Mouse (Mus musculus) lung, postnatal 0 days (tissue): Measurements from ENCODE around the gene Wdfy1. TPM values are rescaled to one million over a fixed set of nuclear protein-coding genes. Genes with fewer than 3 reads are reported as not detected.

ENCODE experiments used
- ATAC-seq: fragments of 200-750 bp; cut with Nextera tagmentation; 2 replicates; pipeline ENCODE4 v1.8.0; 2017; ENCODE audit warnings: moderate library complexity
- DNase-seq: peaks from one replicate; pipeline ENCODE4 v3.0.0-alpha.2; 2016; ENCODE audit warnings: low spot score
- H3K27ac ChIP-seq: fragments of 300-500 bp; sonication (generic); 2 replicates; pipeline ENCODE4 v1.5.1; 2014; ENCODE audit warnings: antibody characterized with exemption, mild to moderate bottlenecking, low read length, mixed read lengths
- H3K27me3 ChIP-seq: fragments of 300-500 bp; sonication (generic); replicated peaks from 2 replicates; pipeline ENCODE4 v1.6.1; 2014; ENCODE audit warnings: low read length, mixed read lengths; ENCODE audit not compliant: insufficient read depth
- H3K36me3 ChIP-seq: fragments of 300-500 bp; sonication (generic); 2 replicates; pipeline ENCODE4 v1.6.1; 2014; ENCODE audit warnings: low read length, mixed read lengths; ENCODE audit not compliant: insufficient read depth
- H3K4me1 ChIP-seq: fragments of 300-500 bp; sonication (generic); 2 replicates; pipeline ENCODE4 v1.6.1; 2014; ENCODE audit warnings: antibody characterized with exemption, low read depth, low read length, mixed read lengths; ENCODE audit not compliant: insufficient read depth
- H3K4me2 ChIP-seq: fragments of 300-500 bp; sonication (generic); replicated peaks from 2 replicates; pipeline ENCODE4 v1.6.1; 2014; ENCODE audit warnings: low read depth, mild to moderate bottlenecking, low read length, moderate library complexity, mixed read lengths
- H3K4me3 ChIP-seq: fragments of 300-500 bp; sonication (generic); 2 replicates; pipeline ENCODE4 v1.5.1; 2014; ENCODE audit warnings: low read depth, low read length
- H3K9ac ChIP-seq: fragments of 300-500 bp; sonication (generic); replicated peaks from 2 replicates; pipeline ENCODE4 v1.6.1; 2014; ENCODE audit warnings: low read depth, mild to moderate bottlenecking
- H3K9me3 ChIP-seq: fragments of 300-500 bp; sonication (generic); 2 replicates; pipeline ENCODE4 v1.6.1; 2016; ENCODE audit warnings: low read length, mixed read lengths
- CTCF ChIP-seq: IDR thresholded peaks from 2 replicates; pipeline ENCODE4 v1.5.1; 2016; ENCODE audit warnings: antibody characterized with exemption, mild to moderate bottlenecking
- EP300 ChIP-seq: IDR thresholded peaks from 2 replicates; pipeline ENCODE4 v1.6.1; 2016; ENCODE audit warnings: antibody characterized with exemption, mild to moderate bottlenecking, control low read depth
- WGBS: fragments of 180-500 bp; shearing (Covaris S2); extraction: QIAGEN DNeasy Blood & Tissue Kit; methylation state at CpG from one replicate; pipeline ENCODE4 v1.1.7; 2014; 5-methylcytosine and 5-hydroxymethylcytosine counted together
- polyA plus RNA-seq: library from polyadenylated mRNA; unstranded; fragments of >200 nt; fragmentation: Nextera tagmentation; extraction: Ambion mirVana; gene quantifications from 2 replicates; pipeline ENCODE4 v1.2.1, GENCODE M21; 2015

The Wdfy1 gene
- polyA plus RNA-seq, 1 experiment from 2014 or later: 63.1 TPM

DNA sequence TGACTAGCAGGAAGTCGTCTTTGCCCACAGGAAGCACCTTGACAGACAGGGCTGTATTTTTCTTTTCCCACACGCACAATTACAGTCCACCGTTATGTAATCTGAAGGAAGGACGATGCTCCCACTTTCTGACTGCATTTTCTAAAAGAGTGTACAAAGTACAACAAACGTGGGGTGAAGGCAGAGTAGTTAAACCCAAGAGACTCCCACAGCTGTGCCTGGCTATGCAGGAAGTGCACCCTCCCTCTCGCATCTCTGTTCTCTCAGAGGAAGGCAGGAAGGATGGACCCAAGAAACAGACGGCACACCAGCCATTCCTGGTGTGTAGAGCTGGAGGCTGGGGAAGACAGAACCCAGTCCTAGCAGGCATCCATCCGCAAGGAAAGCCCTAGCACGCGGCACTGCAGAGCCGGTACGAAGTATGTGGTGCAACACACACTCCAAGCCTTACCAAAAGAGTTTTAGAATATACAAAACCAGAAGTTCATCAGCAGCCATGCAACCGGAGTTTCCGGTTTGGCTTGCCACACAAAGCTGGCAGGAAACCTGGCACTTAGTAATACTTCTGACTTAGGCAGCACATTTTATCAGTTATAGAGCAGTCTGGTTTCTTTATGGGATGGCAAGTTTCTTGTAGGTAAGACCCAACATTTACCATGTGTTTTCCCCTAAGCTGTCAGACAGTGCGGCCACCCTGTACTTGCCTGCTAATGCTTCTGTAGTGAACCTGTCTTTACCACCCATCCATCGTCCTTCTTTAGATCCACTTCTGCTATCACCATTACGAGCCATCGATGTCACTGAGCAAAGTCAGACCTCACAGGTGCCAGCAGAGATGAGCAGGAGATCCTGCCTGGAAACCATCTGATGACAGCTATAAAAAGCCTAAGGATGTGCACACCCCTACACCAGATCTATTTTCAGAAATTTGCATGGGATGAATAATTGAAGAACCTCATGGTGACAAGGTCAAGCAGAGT is 64.5 kb downstream of the Wdfy1 start:
- H3K36me3 ChIP-seq: peaks cover 12% of the 10 kb centered on the region
- no peak for TF ChIP-seq EP300
- TF ChIP-seq CTCF: no peak
- ATAC-seq (peak; percentile 39), DNase-seq (peak; percentile 58)
- H3K4me3 ChIP-seq: no peak overlapping the region
- no peak overlapping the region for H3K9ac ChIP-seq
- H3K4me2 ChIP-seq: peak overlapping the region; percentile 14; the same call in 1 of the 2 replicates
- H3K4me1 ChIP-seq: no peaks in the 10 kb centered on the region; the same call in 1 of the 2 replicates
- H3K9me3 ChIP-seq: no peaks in the 10 kb centered on the region
- no peaks in the 10 kb centered on the region for H3K27me3 ChIP-seq
- H3K27ac ChIP-seq: peak overlapping the region; percentile 26; the same call in 1 of the 2 replicates
- WGBS: 49% methylated on average over 18 of the region's 18 CpGs

GRCm38 (mm10) chr1:79710678-79711077 is 65.3 kb downstream of the Wdfy1 start:
- Histone ChIP-seq H3K4me1 (no peaks in the 10 kb centered on the region; the same call in 1 of the 2 replicates), H3K9ac (no peak overlapping the region), H3K27me3 (no peaks in the 10 kb centered on the region), H3K4me2 (no peak overlapping the region), H3K9me3 (no peaks in the 10 kb centered on the region), H3K27ac (peak overlapping the region; percentile 26; the same call in 1 of the 2 replicates), H3K4me3 (no peak overlapping the region), H3K36me3 (peaks cover 19% of the 10 kb centered on the region)
- ATAC-seq (no peak), DNase-seq (no peak)
- TF ChIP-seq EP300 (no peak), CTCF (no peak)
- 40% methylated on average over 4 of the region's 4 CpGs for WGBS

DNA sequence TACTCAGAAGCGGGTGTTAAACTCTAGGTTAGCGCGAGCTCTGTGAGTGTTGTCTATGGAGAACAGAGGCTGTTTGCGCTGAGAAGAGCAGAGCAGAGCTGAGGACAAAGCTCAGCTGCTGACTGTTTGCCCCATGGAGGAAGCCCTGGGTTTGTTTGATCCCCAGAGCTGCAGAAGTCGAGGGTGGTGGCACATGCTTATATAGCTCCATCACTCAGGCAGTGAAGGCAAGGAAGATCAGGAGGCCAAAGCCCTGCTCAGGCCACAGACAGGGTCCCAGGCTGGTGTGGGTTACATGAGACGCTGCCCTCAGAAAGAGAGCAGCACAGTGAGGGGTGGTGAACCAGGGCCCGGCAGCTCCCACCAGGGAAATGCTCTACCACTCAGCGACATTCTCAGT is 65.7 kb downstream of the Wdfy1 start:
- TF ChIP-seq EP300 (no peak), CTCF (no peak)
- Histone ChIP-seq H3K27me3 (no peaks in the 10 kb centered on the region), H3K4me3 (no peak overlapping the region), H3K4me1 (no peaks in the 10 kb centered on the region; the same call in 1 of the 2 replicates), H3K9me3 (no peaks in the 10 kb centered on the region), H3K9ac (no peak overlapping the region), H3K36me3 (peaks cover 21% of the 10 kb centered on the region), H3K27ac (no peak overlapping the region), H3K4me2 (no peak overlapping the region)
- ATAC-seq: no peak
- no peak for DNase-seq
- 80% methylated on average over 8 of the region's 8 CpGs for WGBS

- no peaks in the 10 kb centered on the region; the same call in 1 of the 2 replicates for H3K4me1 ChIP-seq
- H3K9ac ChIP-seq: no peak overlapping the region
- H3K4me2 ChIP-seq: no peak overlapping the region
- ATAC-seq: no peak
- no peaks in the 10 kb centered on the region for H3K9me3 ChIP-seq
- no peak overlapping the region for H3K27ac ChIP-seq
- H3K4me3 ChIP-seq: no peak overlapping the region
- DNase-seq: no peak
- TF ChIP-seq CTCF: no peak
- TF ChIP-seq EP300: no peak
- WGBS: 79% methylated on average over 9 of the region's 9 CpGs
- H3K27me3 ChIP-seq: no peaks in the 10 kb centered on the region
- H3K36me3 ChIP-seq: peaks cover 19% of the 10 kb centered on the region
These were observed 68.6 kb downstream of the Wdfy1 start for GRCm38 (mm10) chr1:79707383-79707782.

- no peak for DNase-seq
- no peaks in the 10 kb centered on the region; the same call in 1 of the 2 replicates for H3K4me1 ChIP-seq
- no peaks in the 10 kb centered on the region for H3K27me3 ChIP-seq
- WGBS: 73% methylated on average over 3 of the region's 3 CpGs
- H3K4me2 ChIP-seq: no peak overlapping the region
- no peak overlapping the region for H3K27ac ChIP-seq
- no peaks in the 10 kb centered on the region for H3K9me3 ChIP-seq
- H3K4me3 ChIP-seq: no peak overlapping the region
- no peak for ATAC-seq
- TF ChIP-seq CTCF: no peak
- no peak for TF ChIP-seq EP300
- no peak overlapping the region for H3K9ac ChIP-seq
- H3K36me3 ChIP-seq: peaks cover 19% of the 10 kb centered on the region
These were observed 69.2 kb downstream of the Wdfy1 start for GRCm38 (mm10) chr1:79706707-79707106.

- Histone ChIP-seq H3K27ac (no peak overlapping the region), H3K4me1 (no peaks in the 10 kb centered on the region), H3K4me3 (no peak overlapping the region), H3K27me3 (no peaks in the 10 kb centered on the region), H3K9ac (no peak overlapping the region), H3K4me2 (no peak overlapping the region), H3K36me3 (peaks cover 19% of the 10 kb centered on the region), H3K9me3 (no peaks in the 10 kb centered on the region)
- DNase-seq: no peak
- TF ChIP-seq CTCF (no peak), EP300 (no peak)
- 75% methylated on average over 2 of the region's 2 CpGs for WGBS
- no peak for ATAC-seq
These were observed 71.3 kb downstream of the Wdfy1 start for GRCm38 (mm10) chr1:79704672-79705071.
